Mouse (Mus musculus): ENCODE measurements around the gene Slc12a6. TPM values are rescaled to one million over a fixed set of nuclear protein-coding genes. Genes with fewer than 3 reads are reported as not detected.

Slc12a6 gene
- polyA plus RNA-seq, 1 experiment from 2014 or later = 17.7 TPM

- H3K4me3 ChIP-seq (ENCODE audit: low read depth, low read length) = no peak overlapping the region
- H3K4me1 ChIP-seq (replicated peaks; ENCODE audit: control insufficient read depth, insufficient read depth, low read length) = no peaks in the 10 kb centered on the region
- no peak overlapping the region for H3K27ac ChIP-seq (ENCODE audit: low read depth)
- no peak overlapping the region for H3K9ac ChIP-seq (ENCODE audit: low read length)
- DNase-seq (ENCODE audit: low spot score) = no peak
- 56% methylated on average over 7 of the region's 7 CpGs for WGBS
- no peaks in the 10 kb centered on the region for H3K9me3 ChIP-seq (ENCODE audit: control insufficient read depth, low read length)
- no peak for ATAC-seq (replicated peaks; ENCODE audit: low FRiP score, low TSS enrichment, low read depth)
- no peak overlapping the region for H3K4me2 ChIP-seq (ENCODE audit: low read length)
- no peaks in the 10 kb centered on the region for H3K27me3 ChIP-seq (replicated peaks; ENCODE audit: control insufficient read depth, insufficient read depth, low read length)
- H3K36me3 ChIP-seq (ENCODE audit: control insufficient read depth, insufficient read depth, low read length) = no peaks in the 10 kb centered on the region
Measured at GRCm38 (mm10) chr2:112318905-112319304, 53.3 kb downstream of the Slc12a6 start.

DNA sequence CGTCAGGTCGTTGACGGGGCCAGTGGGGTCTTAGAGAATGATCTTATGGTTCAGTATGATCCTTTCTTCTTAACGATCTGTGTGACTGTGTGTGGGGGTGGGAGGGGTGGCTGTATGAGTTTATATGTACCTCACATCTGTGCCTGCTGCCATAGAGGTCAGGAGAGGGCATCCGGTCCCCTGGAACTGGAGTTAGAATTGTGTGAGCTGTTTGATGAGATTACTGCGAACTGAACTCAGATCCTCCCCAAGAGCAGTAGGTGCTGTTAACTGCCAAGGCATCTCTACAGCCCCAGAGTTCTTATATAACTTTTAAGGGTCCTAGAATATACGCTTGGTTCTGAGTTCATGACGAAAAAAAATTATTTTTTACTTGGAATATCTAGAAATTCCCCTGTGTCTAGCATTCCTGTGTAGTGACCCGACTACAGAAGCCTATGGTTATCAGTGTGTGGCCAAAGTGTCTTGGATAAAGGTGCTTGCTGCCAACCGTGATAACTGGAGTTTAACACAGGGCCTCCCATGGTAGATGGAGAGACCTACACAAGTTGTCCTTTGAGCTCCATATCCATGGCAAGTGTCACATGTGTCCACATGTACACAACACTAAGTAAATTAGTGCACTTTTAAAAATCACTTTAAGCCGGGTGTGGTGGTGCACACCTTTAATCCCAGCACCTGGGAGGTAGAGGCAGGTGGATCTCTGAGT lies 62.6 kb downstream of the Slc12a6 start:
- WGBS = 79% methylated on average over 11 of the region's 11 CpGs
- H3K9me3 ChIP-seq (ENCODE audit: control insufficient read depth, low read length) = no peaks in the 10 kb centered on the region
- H3K36me3 ChIP-seq (ENCODE audit: control insufficient read depth, insufficient read depth, low read length) = no peaks in the 10 kb centered on the region
- no peak overlapping the region for H3K27ac ChIP-seq (ENCODE audit: low read depth)
- DNase-seq (ENCODE audit: low spot score) = no peak
- H3K27me3 ChIP-seq (replicated peaks; ENCODE audit: control insufficient read depth, insufficient read depth, low read length) = no peaks in the 10 kb centered on the region
- H3K4me3 ChIP-seq (ENCODE audit: low read depth, low read length) = no peak overlapping the region
- ATAC-seq (replicated peaks; ENCODE audit: low FRiP score, low TSS enrichment, low read depth) = no peak; the same call in 1 of the 2 replicates
- no peak overlapping the region for H3K4me2 ChIP-seq (ENCODE audit: low read length)
- H3K4me1 ChIP-seq (replicated peaks; ENCODE audit: control insufficient read depth, insufficient read depth, low read length) = no peaks in the 10 kb centered on the region
- no peak overlapping the region for H3K9ac ChIP-seq (ENCODE audit: low read length)

DNA sequence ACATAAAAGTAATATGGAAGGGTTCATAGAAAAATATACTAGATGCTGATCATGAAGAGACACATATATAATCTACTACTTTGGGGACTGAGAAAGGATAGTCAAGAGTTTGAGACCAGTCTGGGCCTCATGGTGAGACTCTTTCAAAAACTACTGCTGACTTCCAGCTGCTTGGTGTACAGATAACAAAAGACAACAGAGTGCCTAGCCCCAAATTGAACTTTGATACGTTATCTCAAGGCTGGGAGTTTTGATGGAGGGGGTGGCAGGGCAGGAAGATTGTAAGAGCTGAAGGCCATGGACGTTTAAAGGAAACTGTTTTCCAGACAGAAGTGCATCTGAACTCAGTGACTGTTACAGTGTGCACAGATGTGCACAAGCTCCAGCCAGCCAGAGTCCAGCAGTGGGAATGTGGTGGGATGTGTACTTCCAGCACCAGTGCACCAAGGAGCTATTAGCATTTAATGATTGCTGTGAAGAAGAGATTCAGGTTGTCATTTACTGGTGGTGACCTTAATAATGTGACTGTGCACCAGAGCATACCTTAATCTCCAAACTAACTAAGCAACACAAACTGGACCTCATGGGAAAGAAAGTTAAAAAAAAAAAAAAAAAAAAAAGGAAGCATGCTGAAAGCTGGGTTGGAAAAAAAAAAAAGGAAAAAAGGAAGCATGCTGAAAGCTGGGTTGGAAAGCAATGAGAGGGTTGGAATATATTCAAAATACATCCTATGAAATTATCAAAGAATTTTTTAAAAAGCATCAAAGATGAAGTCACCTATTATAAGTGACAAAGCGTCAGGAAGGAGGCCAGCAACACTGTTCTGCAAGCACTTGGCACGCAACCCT lies 66.7 kb downstream of the Slc12a6 start:
- 72% methylated on average over 4 of the region's 4 CpGs for WGBS

DNA sequence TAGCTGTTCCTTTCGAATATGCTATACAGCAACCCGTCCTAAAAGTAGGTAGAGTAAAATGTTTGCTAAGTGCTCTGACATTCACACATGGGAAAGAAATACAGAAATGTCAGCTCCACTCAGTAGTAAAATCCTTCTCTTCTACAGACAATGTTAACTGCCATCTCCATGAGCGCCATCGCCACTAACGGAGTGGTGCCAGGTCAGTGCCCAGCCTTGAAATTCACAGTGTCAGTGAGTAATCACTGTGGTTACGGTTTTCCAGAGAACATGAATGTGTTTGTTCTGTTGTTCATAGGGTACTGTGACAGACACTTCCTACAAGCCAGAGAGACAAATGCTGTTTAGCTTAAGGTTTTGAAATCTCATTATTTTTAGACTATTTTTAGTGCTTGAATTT lies 71.6 kb downstream of the Slc12a6 start:
- H3K4me2 ChIP-seq (ENCODE audit: low read length) = no peak overlapping the region
- peaks cover 71% of the 10 kb centered on the region for H3K36me3 ChIP-seq (ENCODE audit: control insufficient read depth, insufficient read depth, low read length)
- no peak overlapping the region for H3K4me3 ChIP-seq (ENCODE audit: low read depth, low read length)
- no peaks in the 10 kb centered on the region for H3K27me3 ChIP-seq (replicated peaks; ENCODE audit: control insufficient read depth, insufficient read depth, low read length)
- H3K9me3 ChIP-seq (ENCODE audit: control insufficient read depth, low read length) = no peaks in the 10 kb centered on the region
- DNase-seq (ENCODE audit: low spot score) (no peak), ATAC-seq (replicated peaks; ENCODE audit: low FRiP score, low TSS enrichment, low read depth) (no peak)
- WGBS = 95% methylated on average over 6 of the region's 6 CpGs
- H3K4me1 ChIP-seq (replicated peaks; ENCODE audit: control insufficient read depth, insufficient read depth, low read length) = no peaks in the 10 kb centered on the region
- H3K27ac ChIP-seq (ENCODE audit: low read depth) = no peak overlapping the region
- no peak overlapping the region for H3K9ac ChIP-seq (ENCODE audit: low read length)

More for the DNA sequence above, 66.7 kb downstream of the Slc12a6 start:
- peak; percentile 63 for ATAC-seq (replicated peaks; ENCODE audit: low FRiP score, low TSS enrichment, low read depth)
- Histone ChIP-seq H3K4me3 (ENCODE audit: low read depth, low read length) (no peak overlapping the region), H3K27me3 (replicated peaks; ENCODE audit: control insufficient read depth, insufficient read depth, low read length) (no peaks in the 10 kb centered on the region), H3K4me1 (replicated peaks; ENCODE audit: control insufficient read depth, insufficient read depth, low read length) (no peaks in the 10 kb centered on the region), H3K4me2 (ENCODE audit: low read length) (no peak overlapping the region), H3K9ac (ENCODE audit: low read length) (no peak overlapping the region), H3K27ac (ENCODE audit: low read depth) (no peak overlapping the region), H3K9me3 (ENCODE audit: control insufficient read depth, low read length) (no peaks in the 10 kb centered on the region), H3K36me3 (ENCODE audit: control insufficient read depth, insufficient read depth, low read length) (peaks cover 31% of the 10 kb centered on the region)
- DNase-seq (ENCODE audit: low spot score) = no peak

DNA sequence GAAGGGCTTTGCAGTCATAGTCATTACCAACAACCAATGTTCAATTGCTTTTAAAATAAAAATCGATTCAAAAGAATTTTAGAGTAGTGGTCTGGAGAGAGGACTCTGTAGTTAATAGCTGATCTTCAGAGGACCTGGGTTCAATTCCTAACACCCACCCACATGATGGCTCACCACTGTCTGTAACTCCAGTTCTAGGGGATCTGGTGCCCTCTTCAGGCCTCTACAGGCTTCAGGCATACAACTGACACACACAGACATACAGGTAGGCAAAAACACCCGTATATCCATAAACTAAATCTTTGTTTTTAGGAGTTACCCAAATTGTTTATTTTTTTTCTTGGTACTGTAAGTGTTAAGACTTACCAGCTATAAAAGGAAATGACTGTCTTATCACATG lies 74.1 kb downstream of the Slc12a6 start:
- DNase-seq (ENCODE audit: low spot score) (no peak), ATAC-seq (replicated peaks; ENCODE audit: low FRiP score, low TSS enrichment, low read depth) (no peak)
- Histone ChIP-seq H3K9ac (ENCODE audit: low read length) (no peak overlapping the region), H3K4me3 (ENCODE audit: low read depth, low read length) (no peak overlapping the region), H3K27me3 (replicated peaks; ENCODE audit: control insufficient read depth, insufficient read depth, low read length) (no peaks in the 10 kb centered on the region), H3K4me2 (ENCODE audit: low read length) (no peak overlapping the region), H3K36me3 (ENCODE audit: control insufficient read depth, insufficient read depth, low read length) (peaks cover 74% of the 10 kb centered on the region), H3K27ac (ENCODE audit: low read depth) (no peak overlapping the region), H3K4me1 (replicated peaks; ENCODE audit: control insufficient read depth, insufficient read depth, low read length) (no peaks in the 10 kb centered on the region), H3K9me3 (ENCODE audit: control insufficient read depth, low read length) (no peaks in the 10 kb centered on the region)
- WGBS = 88% methylated on average over 2 of the region's 2 CpGs

DNA sequence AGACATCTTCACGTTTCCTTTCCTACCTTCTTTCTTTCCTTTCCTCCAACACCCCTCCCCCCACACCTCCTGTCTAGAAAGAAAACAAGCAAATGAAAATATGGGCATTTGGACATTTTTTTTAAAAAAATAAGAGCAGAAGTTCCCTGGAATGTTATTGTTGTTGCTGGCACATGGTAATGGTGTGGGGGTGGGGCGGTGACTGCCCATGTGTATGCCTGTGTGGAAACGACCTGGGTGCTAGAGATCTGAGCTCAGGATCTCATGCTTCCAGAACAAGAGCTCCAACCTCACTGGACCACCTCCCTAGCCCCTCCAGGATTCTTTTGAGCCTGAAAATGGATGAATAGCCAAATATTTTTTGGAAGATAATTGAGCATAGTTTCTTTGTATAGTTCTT lies 75.5 kb downstream of the Slc12a6 start:
- DNase-seq (ENCODE audit: low spot score) = no peak
- no peak overlapping the region for H3K9ac ChIP-seq (ENCODE audit: low read length)
- H3K27me3 ChIP-seq (replicated peaks; ENCODE audit: control insufficient read depth, insufficient read depth, low read length) = no peaks in the 10 kb centered on the region
- no peak overlapping the region for H3K4me3 ChIP-seq (ENCODE audit: low read depth, low read length)
- peaks cover 65% of the 10 kb centered on the region for H3K36me3 ChIP-seq (ENCODE audit: control insufficient read depth, insufficient read depth, low read length)
- H3K4me2 ChIP-seq (ENCODE audit: low read length) = no peak overlapping the region
- 72% methylated on average over 3 of the region's 3 CpGs for WGBS
- ATAC-seq (replicated peaks; ENCODE audit: low FRiP score, low TSS enrichment, low read depth) = no peak
- H3K27ac ChIP-seq (ENCODE audit: low read depth) = no peak overlapping the region
- no peaks in the 10 kb centered on the region for H3K9me3 ChIP-seq (ENCODE audit: control insufficient read depth, low read length)
- no peaks in the 10 kb centered on the region for H3K4me1 ChIP-seq (replicated peaks; ENCODE audit: control insufficient read depth, insufficient read depth, low read length)

- Histone ChIP-seq H3K4me3 (ENCODE audit: low read depth, low read length) (no peak overlapping the region), H3K36me3 (ENCODE audit: control insufficient read depth, insufficient read depth, low read length) (peaks cover 63% of the 10 kb centered on the region), H3K4me1 (replicated peaks; ENCODE audit: control insufficient read depth, insufficient read depth, low read length) (no peaks in the 10 kb centered on the region), H3K27ac (ENCODE audit: low read depth) (no peak overlapping the region), H3K27me3 (replicated peaks; ENCODE audit: control insufficient read depth, insufficient read depth, low read length) (no peaks in the 10 kb centered on the region), H3K9ac (ENCODE audit: low read length) (no peak overlapping the region), H3K9me3 (ENCODE audit: control insufficient read depth, low read length) (no peaks in the 10 kb centered on the region), H3K4me2 (ENCODE audit: low read length) (no peak overlapping the region)
- DNase-seq (ENCODE audit: low spot score) (no peak), ATAC-seq (replicated peaks; ENCODE audit: low FRiP score, low TSS enrichment, low read depth) (no peak)
- WGBS = 90% methylated on average over 3 of the region's 3 CpGs
Measured at GRCm38 (mm10) chr2:112348246-112348645, 82.6 kb downstream of the Slc12a6 start.

- Histone ChIP-seq H3K4me2 (ENCODE audit: low read length) (no peak overlapping the region), H3K4me1 (replicated peaks; ENCODE audit: control insufficient read depth, insufficient read depth, low read length) (no peaks in the 10 kb centered on the region), H3K27me3 (replicated peaks; ENCODE audit: control insufficient read depth, insufficient read depth, low read length) (no peaks in the 10 kb centered on the region), H3K9ac (ENCODE audit: low read length) (no peak overlapping the region), H3K9me3 (ENCODE audit: control insufficient read depth, low read length) (no peaks in the 10 kb centered on the region), H3K4me3 (ENCODE audit: low read depth, low read length) (no peak overlapping the region), H3K27ac (ENCODE audit: low read depth) (no peak overlapping the region), H3K36me3 (ENCODE audit: control insufficient read depth, insufficient read depth, low read length) (peaks cover 87% of the 10 kb centered on the region)
- ATAC-seq (replicated peaks; ENCODE audit: low FRiP score, low TSS enrichment, low read depth) (no peak), DNase-seq (ENCODE audit: low spot score) (no peak)
- 87% methylated on average over 7 of the region's 7 CpGs for WGBS
Measured at GRCm38 (mm10) chr2:112353685-112354455, 88.2 kb downstream of the Slc12a6 start.

Measured in intestine, embryonic 14.5 days (tissue).